In genomic region chr5:7345011-7345389, GRCm38 (mm10) we compare ENCODE assay signal across 9 mouse cellular contexts. TPM values are rescaled to one million over a fixed set of nuclear protein-coding genes. Genes with fewer than 3 reads are reported as not detected.
DNase-seq lines count a peak whose midpoint lies in the region; ATAC-seq and TF ChIP-seq lines count a peak whose summit lies in the region.
"Had no signal": no experiment of that assay in that cellular context is flagged by ENCODE, and none has a peak within 500 bp of the region (broad histone marks: within the 10 kb centered on the region; RNA-seq: fewer than 3 reads in every experiment).

No protein-coding gene starts in this region.

- peak overlapping the region; percentile 90 for H3K4me2 ChIP-seq in hindbrain, embryonic 14.5 days (replicated peaks)
- peak overlapping the region; percentile 95 for H3K4me2 ChIP-seq in midbrain, embryonic 13.5 days (replicated peaks)

- H3K27ac ChIP-seq in kidney, adult 2 months (ENCODE audit: insufficient read depth, low read depth, low read length): no peak overlapping the region
- peak overlapping the region; percentile 48; the same call in 1 of the 2 replicates for H3K27ac ChIP-seq in embryonic facial prominence, embryonic 10.5 days (replicated peaks)
- H3K27ac ChIP-seq in hindbrain, embryonic 14.5 days: peak overlapping the region; percentile 40; the same call in 1 of the 2 replicates
- 0 out of 2 replicates have a peak overlapping the region, but pooled peaks have one; percentile 45 for H3K27ac ChIP-seq in midbrain, embryonic 13.5 days

- H3K4me1 ChIP-seq in kidney, adult 2 months (ENCODE audit: control insufficient read depth, insufficient read depth, low read length): no peaks in the 10 kb centered on the region
- H3K4me1 ChIP-seq in embryonic facial prominence, embryonic 10.5 days: peaks cover 11% of the 10 kb centered on the region
- no peaks in the 10 kb centered on the region; the same call in 1 of the 2 replicates for H3K4me1 ChIP-seq in hindbrain, embryonic 14.5 days (replicated peaks; ENCODE audit: control insufficient read depth, insufficient read depth, low read length)
- 0 out of 2 replicates have a peak, but pooled peaks cover 4% of the 10 kb centered on the region for H3K4me1 ChIP-seq in midbrain, embryonic 13.5 days (replicated peaks)

- H3K4me3 ChIP-seq in kidney, adult 2 months (ENCODE audit: insufficient read depth, low read depth, low read length): peak overlapping the region; percentile 37; the same call in 1 of the 2 replicates
- H3K4me3 ChIP-seq in embryonic facial prominence, embryonic 10.5 days: peak overlapping the region; percentile 74
- H3K4me3 ChIP-seq in hindbrain, embryonic 14.5 days (replicated peaks; ENCODE audit: low read length): peak overlapping the region; percentile 61
- peak overlapping the region; percentile 72 for H3K4me3 ChIP-seq in midbrain, embryonic 13.5 days (replicated peaks)
- H3K4me3 ChIP-seq: myocyte had no signal

- peak; percentile 65; the same call in 1 of the 2 replicates for ATAC-seq in hindbrain, embryonic 14.5 days (ENCODE audit: low FRiP score)
- peak; percentile 65; the same call in 1 of the 2 replicates for ATAC-seq in midbrain, embryonic 13.5 days
- ATAC-seq in inflammation-experienced regulatory T-cells, adult 6 months: no peak

- H3K9me3 ChIP-seq in embryonic facial prominence, embryonic 10.5 days: no peaks in the 10 kb centered on the region
- no peaks in the 10 kb centered on the region for H3K9me3 ChIP-seq in hindbrain, embryonic 14.5 days (ENCODE audit: control insufficient read depth, low read length)
- H3K9me3 ChIP-seq in midbrain, embryonic 13.5 days: no peaks in the 10 kb centered on the region

- peak overlapping the region; percentile 65 for H3K9ac ChIP-seq in hindbrain, embryonic 14.5 days
- peak overlapping the region; percentile 63 for H3K9ac ChIP-seq in midbrain, embryonic 13.5 days (replicated peaks)

- under 1% methylated on average over 11 of the region's 11 CpGs for WGBS in kidney, adult 2 months
- 1% methylated on average over 11 of the region's 11 CpGs for WGBS in embryonic facial prominence, embryonic 10.5 days
- 0% methylated on average over 11 of the region's 11 CpGs for WGBS in hindbrain, embryonic 14.5 days
- WGBS in midbrain, embryonic 13.5 days: under 1% methylated on average over 11 of the region's 11 CpGs

- no peak for DNase-seq in kidney, adult 2 months
- DNase-seq in kidney, postnatal 14 days: no peak
- no peak for DNase-seq in embryonic facial prominence, embryonic 10.5 days (ENCODE audit: low spot score)
- DNase-seq in hindbrain, embryonic 14.5 days (ENCODE audit: low spot score): no peak
- DNase-seq in cerebellum, postnatal 4 days (ENCODE audit: low spot score in 2 of 2): no peak
- no peak for DNase-seq in cerebellum, adult 9-11 months

- H3K27me3 ChIP-seq in kidney, adult 2 months (replicated peaks; ENCODE audit: control insufficient read depth, insufficient read depth, low read length): no peaks in the 10 kb centered on the region; the same call in 1 of the 2 replicates
- peaks cover 6% of the 10 kb centered on the region; the same call in 1 of the 2 replicates for H3K27me3 ChIP-seq in embryonic facial prominence, embryonic 10.5 days (replicated peaks; ENCODE audit: low read depth, poor library complexity, severe bottlenecking)
- H3K27me3 ChIP-seq in hindbrain, embryonic 14.5 days (ENCODE audit: control insufficient read depth, insufficient read depth, low read length): no peaks in the 10 kb centered on the region
- H3K27me3 ChIP-seq in midbrain, embryonic 13.5 days: no peaks in the 10 kb centered on the region

- H3K36me3 ChIP-seq in kidney, adult 2 months (ENCODE audit: control insufficient read depth, insufficient read depth, low read length): no peaks in the 10 kb centered on the region
- H3K36me3 ChIP-seq in embryonic facial prominence, embryonic 10.5 days (replicated peaks): no peaks in the 10 kb centered on the region
- H3K36me3 ChIP-seq in hindbrain, embryonic 14.5 days (replicated peaks; ENCODE audit: control insufficient read depth, insufficient read depth): no peaks in the 10 kb centered on the region
- H3K36me3 ChIP-seq in midbrain, embryonic 13.5 days: no peaks in the 10 kb centered on the region

- TF ChIP-seq CTCF in kidney, adult 2 months (conservative IDR thresholded peaks at IDR 0.05; ENCODE audit: insufficient read depth, insufficient read length, low read depth, low read length): no peak

- TF ChIP-seq POLR2A in kidney, adult 2 months (IDR thresholded peaks at IDR 0.05; ENCODE audit: low read depth, low read length): no peak

RNA-seq across cellular contexts. Expression of gene Zfp804b, which starts 0.4 kb away (rescaled TPM):
- not detected in 2 replicates for polyA plus RNA-seq in kidney, adult 2 months (2012; rRNA removed)
- 0.12 TPM in 1 of 2 replicates, not detected in the other for polyA plus RNA-seq in embryonic facial prominence, embryonic 10.5 days (2016; fragmentation: Nextera tagmentation; extraction: Ambion mirVana)
- polyA plus RNA-seq in hindbrain, embryonic 14.5 days (2014; fragmentation: Nextera tagmentation; extraction: Ambion mirVana): 3.2 and 3.6 TPM in 2 replicates
- polyA plus RNA-seq in midbrain, embryonic 13.5 days (2015; fragmentation: Nextera tagmentation; extraction: Ambion mirVana): 1.0 and 1.4 TPM in 2 replicates
- polyA plus RNA-seq in inflammation-experienced regulatory T-cells, adult 6 months (2017; shearing (Covaris generic)): not detected
- polyA plus RNA-seq: myocyte had no signal

RNA-seq across cellular contexts. Expression of gene Tex47, which starts 41.1 kb away (rescaled TPM):
- polyA plus RNA-seq in kidney, adult 2 months (2012; rRNA removed): not detected in 2 replicates
- 0.07 and 0.08 TPM in 2 replicates for polyA plus RNA-seq in embryonic facial prominence, embryonic 10.5 days (2016; fragmentation: Nextera tagmentation; extraction: Ambion mirVana)
- 0.22 and 0.98 TPM in 2 replicates for polyA plus RNA-seq in hindbrain, embryonic 14.5 days (2014; fragmentation: Nextera tagmentation; extraction: Ambion mirVana)
- polyA plus RNA-seq in midbrain, embryonic 13.5 days (2015; fragmentation: Nextera tagmentation; extraction: Ambion mirVana): 0.46 and 1.2 TPM in 2 replicates
- polyA plus RNA-seq in inflammation-experienced regulatory T-cells, adult 6 months (2017; shearing (Covaris generic)): not detected
- polyA plus RNA-seq: myocyte had no signal
